Mouse (Mus musculus) thymus, postnatal 14 days (tissue): ENCODE data around the gene Invs.
"Not testable (repeated sequence)": the region's sequence is repeated elsewhere in the genome, so short reads cannot be mapped to it uniquely, and the experiment has no call there.

Experiments
- DNase-seq: peaks from one replicate; pipeline ENCODE4 v3.0.0; 2021

Gene Invs

DNA sequence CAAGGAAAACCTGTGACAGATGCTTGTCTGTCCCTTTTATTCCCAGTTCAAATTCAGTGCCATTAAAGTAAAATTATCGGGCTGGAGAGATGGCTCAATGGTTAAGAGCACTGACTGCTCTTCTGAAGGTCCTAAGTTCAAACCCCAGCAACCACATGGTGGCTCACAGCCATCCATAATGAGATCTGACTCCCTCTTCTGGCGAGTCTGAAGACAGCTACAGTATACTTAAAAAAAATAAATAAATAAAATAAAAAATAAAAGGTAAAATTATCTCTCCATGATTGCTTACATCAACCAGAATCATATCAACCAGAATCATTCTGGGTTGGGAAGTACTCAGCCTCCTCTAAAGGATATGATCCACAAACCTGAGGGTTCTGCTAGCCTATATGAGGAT lies 48.5 kb downstream of the Invs start:
- no peak for DNase-seq

- no peak for DNase-seq
These were observed 53.0 kb downstream of the Invs start for GRCm38 (mm10) chr4:48332453-48333051.

- DNase-seq = no peak
These were observed 55.6 kb downstream of the Invs start for GRCm38 (mm10) chr4:48334927-48335763.

DNA sequence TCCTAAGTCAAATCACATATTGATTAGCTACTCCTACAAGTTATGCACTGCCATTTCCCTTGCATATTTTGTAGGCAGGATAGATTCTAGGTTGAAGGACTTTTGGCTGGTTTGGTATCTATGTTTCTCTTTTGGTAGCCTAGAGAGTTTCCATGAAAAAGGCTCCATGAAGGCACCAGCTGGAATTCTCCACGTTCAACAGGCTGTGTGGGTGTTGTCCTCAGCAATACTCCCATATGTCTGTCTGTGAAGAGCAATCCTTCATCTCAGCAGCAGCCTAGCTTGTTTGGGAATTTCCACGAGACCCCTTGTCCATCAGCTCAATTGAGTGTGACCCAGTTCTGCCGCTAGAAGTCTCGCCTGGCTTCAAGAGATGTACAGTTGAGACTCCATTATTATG lies 63.1 kb downstream of the Invs start:
- DNase-seq = no peak

GRCm38 (mm10) chr4:48362367-48362766 lies 82.8 kb downstream of the Invs start:
- no peak for DNase-seq

GRCm38 (mm10) chr4:48371037-48371436 lies 91.5 kb downstream of the Invs start:
- DNase-seq = no peak

DNA sequence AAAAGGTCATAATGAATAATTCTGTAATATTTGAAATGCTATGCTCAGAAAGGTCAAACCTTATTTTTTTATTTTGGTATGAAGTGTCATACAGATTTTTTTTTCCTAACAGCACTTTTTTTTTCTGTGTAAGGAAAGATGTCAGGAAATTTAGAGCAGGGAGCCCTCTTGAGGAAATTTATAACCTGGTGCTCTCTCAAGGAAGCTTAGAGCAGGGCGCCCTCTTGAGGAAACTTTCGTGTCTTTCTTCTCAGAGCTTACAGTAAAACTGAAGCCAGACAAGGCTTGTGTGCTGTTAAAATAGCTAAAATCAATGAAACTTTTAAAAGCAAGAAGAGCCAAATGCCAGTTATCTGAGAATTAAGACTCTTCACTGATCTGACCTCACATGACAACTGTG lies 101.4 kb downstream of the Invs start:
- DNase-seq = peak; percentile 63

- no peak for DNase-seq
These were observed 102.9 kb downstream of the Invs start for GRCm38 (mm10) chr4:48382506-48382905.

DNA sequence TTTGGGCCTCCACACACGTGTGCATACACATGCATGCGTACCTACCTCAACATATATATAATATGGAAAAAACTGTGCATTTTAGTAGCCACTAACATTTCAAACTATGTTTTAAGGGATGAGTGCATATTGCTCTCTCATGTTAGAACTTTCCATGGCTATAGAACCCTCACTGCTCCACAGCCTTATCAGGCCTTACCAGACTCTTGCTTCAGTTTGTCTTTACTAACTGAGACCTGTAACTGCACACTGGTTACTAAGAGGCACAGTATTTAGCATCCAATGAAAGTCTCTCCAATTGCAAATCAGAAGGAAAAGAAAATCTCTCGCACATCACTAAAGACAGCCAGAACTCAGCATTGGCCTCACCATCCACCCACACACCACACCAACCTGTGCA lies 117.4 kb downstream of the Invs start:
- DNase-seq = no peak

DNA sequence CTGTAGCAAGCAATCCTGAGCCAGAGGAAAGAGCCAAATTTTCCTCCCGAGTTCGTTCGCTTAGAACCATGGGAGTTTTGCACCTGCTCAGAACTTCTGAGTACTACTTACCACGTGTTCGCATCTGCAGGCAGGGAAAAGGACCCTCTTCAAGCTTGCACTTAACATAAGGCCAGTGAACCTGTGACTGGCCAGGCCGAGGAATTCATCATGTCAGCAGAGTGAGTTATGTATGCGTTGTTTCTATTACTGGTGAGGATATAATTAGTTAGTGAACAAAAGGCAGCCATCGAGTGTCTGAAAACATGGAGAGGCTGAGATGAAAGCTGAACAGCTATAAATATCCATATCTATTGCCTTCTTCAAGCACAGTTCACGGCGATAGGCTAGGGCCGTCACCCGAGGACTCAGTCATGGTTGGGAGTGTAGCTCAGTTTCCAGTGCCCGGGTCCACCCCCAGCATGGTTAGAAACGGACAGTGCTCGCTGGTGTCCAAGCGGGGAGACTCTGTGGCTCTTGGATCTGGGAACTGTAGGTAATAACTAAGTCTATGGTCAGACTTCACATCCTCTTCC lies 123.6 kb downstream of the Invs start:
- no peak for DNase-seq

- DNase-seq = not testable (repeated sequence)
These were observed 126.3 kb downstream of the Invs start for GRCm38 (mm10) chr4:48405724-48406491.

DNA sequence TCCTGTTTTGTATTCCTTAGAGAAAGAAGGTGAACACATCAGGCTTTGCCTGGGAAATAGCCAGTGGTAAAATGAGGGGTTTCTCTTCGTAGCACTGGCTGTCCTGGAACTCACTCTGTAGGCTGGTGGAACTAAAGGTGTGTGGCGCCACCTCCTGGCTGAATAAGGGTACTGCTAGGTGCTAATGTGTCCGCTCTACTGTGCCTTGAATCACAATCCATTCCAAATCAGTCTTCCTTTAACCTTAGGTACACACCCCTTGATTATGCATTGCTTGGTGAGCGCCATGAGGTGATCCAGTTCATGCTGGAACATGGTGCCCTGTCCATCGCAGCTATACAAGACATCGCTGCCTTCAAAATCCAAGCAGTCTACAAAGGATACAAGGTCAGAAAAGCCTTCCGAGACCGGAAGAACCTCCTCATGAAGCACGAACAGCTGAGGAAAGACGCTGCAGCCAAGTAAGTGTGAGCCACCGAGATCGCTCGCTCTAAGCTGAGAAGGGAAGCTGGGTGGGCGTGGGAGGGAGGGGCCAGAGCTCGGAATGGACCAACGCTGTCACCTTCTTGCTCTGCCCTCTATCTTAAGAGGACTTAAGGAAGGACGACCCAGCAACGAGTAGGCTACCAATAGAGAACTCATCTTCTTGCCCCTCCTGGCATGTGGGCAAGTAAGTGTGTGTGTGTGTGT lies 127.9 kb downstream of the Invs start:
- peak; percentile 54 for DNase-seq

DNA sequence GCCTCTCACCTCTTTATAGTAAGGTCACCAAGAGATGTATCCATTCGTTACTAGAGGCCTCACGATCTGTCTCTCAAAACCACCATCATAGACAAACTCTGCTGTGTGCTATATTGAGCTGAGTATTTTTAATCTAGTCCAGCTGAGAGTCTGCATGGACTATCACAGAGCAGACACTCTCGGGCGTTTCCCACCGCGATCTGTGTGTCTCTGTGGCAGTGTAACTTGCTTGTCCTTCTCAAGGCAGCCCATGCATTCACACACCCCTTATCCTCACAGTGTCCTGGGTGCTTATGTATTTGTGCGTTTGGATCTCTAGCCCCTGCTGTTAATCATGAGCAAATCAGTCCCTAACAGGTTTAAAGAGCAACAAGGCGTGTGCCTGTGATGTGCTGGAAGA lies 133.9 kb downstream of the Invs start:
- no peak for DNase-seq

DNA sequence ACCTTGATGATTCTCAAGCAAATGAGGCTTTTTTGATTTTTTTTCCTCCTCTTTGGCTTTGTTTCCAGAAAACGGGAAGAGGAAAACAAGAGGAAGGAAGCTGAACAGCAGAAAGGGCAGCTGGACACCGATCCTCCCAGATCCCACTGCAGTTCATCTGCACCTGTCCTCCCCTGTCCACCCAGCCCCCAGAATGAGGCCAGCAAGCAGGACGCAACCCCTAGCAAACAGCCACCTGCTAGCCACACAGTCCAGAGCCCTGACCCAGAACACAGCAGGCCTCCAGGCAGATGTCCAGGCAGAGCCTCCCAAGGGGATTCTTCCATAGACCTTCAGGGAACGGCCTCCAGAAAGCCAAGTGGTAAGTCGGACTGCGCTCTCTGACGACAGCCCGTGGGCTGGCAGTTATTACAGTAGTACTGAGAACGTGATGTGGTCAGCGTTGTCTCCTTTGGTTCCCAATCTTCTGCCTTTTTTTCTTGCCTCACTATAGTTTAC lies 136.3 kb downstream of the Invs start:
- no peak for DNase-seq

DNA sequence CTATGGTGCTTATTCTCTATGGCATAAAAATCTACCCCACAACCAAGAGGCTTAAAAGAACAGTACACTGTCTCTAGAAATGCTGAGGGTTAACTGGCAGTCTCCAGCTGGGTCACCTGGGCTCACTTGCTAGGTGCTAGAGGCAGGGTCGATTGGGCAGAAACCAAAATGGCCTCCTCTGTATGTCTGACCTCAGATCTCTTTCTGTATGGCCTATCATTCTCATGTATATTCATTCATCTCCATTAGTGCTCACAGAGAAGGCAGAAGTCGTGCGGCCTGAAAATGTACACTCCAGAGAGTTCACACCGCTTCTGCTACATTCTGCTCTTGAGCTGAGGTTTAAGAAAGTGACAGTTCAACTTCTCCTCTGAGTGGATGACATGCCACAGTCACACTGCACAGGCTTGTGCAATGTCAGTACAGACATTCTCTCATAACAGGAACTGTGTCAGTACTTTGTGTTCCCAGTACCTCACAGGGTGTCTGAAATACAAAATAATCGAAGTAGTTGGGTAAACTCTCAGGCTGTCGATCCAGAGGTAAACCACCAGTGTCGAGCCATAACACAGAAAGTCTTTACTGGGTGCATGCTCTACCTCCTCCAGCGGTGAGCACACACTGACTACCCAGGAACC lies 139.4 kb downstream of the Invs start:
- DNase-seq = no peak

DNA sequence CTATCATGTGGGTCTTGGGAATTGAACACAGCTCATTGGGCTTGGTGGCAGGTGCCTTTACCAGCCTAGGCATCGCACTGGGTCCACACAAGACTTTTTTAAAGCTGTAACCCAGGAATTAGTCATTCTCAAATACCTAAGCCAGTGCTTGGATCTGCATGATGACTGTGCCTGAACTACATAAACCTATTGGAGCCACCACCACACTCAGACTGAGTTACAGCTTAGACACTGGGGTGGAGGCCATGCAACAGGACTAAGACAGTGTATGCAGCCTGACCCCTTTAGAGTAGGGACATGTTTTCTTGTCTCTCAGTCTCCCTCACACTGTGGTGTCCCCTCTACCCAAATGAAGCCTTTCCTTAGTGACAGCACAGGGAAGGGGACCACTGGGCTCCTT lies 143.1 kb downstream of the Invs start:
- no peak for DNase-seq

DNA sequence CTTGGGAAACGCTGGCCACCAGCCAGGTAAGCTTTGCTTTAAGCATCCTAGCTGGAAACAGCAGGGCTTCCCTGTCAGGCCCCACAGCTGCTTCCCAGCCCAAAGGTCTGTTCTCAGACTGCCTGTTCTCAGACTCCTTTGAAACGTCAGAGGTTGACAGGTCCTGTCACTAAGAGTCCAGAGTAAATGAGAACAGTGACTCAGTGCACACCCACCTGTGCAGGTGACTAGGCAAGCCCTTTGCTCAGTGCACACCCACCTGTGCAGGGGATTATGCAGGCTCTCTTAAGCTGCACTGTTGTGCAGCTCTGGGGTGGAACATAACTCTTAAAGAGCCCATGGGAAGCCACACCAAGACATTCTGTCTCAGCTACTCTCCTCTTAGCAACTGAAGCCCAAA lies 144.2 kb downstream of the Invs start:
- no peak for DNase-seq

GRCm38 (mm10) chr4:48427413-48427812 lies 147.9 kb downstream of the Invs start:
- DNase-seq = no peak

DNA sequence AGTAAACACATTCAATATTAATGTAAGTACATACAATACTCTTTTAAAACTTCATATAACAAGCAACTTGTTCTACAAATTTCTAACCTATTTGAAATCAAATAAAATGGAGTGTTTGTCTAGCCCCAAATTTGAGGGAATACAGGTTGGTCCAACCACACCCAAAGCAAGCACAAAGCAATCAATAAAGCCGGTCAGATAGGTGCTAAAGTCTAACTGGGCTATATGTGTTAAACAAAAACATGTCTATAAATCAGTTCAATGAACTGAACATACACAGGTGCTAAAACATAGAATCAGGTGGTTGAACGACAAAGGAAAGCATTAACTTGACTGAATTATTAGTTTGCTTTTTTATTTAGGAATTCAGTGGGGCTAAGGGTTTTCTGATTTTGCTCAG lies 148.5 kb downstream of the Invs start:
- DNase-seq = no peak

DNA sequence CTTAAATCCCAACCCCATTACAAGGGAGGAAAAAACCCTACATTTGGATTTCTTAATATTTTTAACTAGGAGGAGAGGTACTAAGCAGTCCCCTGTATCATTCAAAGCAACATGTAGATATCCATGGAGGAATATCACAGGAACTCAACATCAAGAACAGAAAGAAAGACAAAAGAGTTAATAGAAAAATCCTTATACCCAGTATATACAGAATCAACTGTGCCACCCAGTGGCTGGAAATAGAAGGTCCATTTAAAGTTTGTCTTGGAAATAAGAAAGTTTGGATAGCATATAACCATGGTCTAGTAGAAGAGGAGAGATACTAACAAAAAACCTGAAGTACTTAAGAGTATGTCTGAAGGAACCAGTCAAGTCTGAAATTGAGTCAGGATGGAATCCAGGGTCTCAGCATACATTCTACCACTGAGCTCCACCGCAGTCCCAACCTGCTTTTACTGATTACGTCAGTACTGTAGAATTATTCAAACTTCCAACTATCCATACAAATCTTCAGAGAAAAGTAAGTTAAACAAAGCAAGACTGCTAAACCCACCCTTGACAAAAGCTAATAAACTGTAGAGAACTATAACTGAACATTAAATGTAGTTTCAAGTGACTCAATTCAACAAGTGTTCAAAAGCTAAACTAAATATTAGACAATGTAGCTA lies 174.7 kb downstream of the Invs start:
- no peak for DNase-seq

DNA sequence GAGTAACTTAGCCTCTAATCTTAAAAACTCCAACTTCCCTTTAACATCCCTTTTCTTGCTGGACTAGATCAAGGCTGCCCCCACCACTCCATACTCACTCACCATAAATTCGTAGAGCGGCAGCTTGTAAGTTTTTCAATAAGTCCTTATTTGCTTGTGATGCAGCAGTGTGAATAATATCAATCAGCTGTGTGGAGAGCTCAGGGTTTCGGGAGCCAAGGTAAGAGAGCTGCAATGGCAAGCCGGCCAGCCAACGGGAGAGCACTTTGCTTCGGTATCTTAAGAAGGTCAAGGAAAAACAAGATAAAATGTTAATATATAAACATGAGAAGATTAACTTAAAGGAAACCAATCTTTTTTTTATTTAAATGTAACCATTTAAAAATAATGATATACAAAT lies 178.9 kb downstream of the Invs start:
- DNase-seq = no peak

DNA sequence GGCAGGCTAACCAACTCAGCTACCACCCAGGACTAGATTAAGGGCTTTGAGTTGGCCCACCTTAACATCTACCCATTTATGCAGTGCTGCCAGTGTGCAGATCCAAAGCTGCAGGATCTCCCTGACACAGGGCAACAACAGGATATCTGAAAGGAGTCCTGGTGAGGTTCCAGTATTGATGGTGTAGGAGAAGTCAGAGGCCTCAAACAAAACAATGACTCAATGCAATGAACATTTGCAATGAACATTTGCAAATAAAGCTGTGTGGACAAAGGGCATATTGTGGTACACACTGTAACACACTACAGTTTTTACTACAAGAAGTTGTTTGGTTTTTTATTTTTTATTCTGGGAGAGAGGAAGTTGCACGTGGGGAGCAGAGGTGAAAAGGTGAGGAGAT lies 181.5 kb downstream of the Invs start:
- DNase-seq = no peak
